Mouse (Mus musculus) heart, embryonic 16.5 days (tissue): ENCODE data around the gene Kcnh1. TPM values are rescaled to one million over a fixed set of nuclear protein-coding genes. Genes with fewer than 3 reads are reported as not detected.

ENCODE experiments used
- ATAC-seq: fragments of 200-750 bp; cut with Nextera tagmentation; replicated peaks from 2 replicates; pipeline ENCODE4 v1.8.0; 2017; ENCODE audit warnings: moderate number of reproducible peaks; ENCODE audit not compliant: insufficient read depth, low FRiP score; ENCODE audit errors: extremely low read depth
- H3K27ac ChIP-seq: fragments of 300-500 bp; sonication (generic); 2 replicates; pipeline ENCODE4 v1.5.1; 2014; ENCODE audit warnings: mild to moderate bottlenecking, low read length, control low read depth, moderate library complexity
- H3K27me3 ChIP-seq: fragments of 300-500 bp; sonication (generic); 2 replicates; pipeline ENCODE4 v1.6.1; 2014; ENCODE audit warnings: low read length, mixed read lengths; ENCODE audit not compliant: control insufficient read depth, insufficient read depth
- H3K36me3 ChIP-seq: fragments of 300-500 bp; sonication (generic); 2 replicates; pipeline ENCODE4 v1.6.1; 2014; ENCODE audit not compliant: control insufficient read depth, insufficient read depth
- H3K4me1 ChIP-seq: fragments of 300-500 bp; sonication (generic); 2 replicates; pipeline ENCODE4 v1.6.1; 2014; ENCODE audit warnings: low read length, mixed read lengths; ENCODE audit not compliant: control insufficient read depth, insufficient read depth
- H3K4me2 ChIP-seq: fragments of 300-500 bp; sonication (generic); 2 replicates; pipeline ENCODE4 v1.6.1; 2014; ENCODE audit warnings: low read depth, mild to moderate bottlenecking, control low read depth, low read length
- H3K4me3 ChIP-seq: fragments of 300-500 bp; sonication (generic); 2 replicates; pipeline ENCODE4 v1.5.1; 2014; ENCODE audit warnings: mild to moderate bottlenecking, control low read depth, low read length
- H3K9ac ChIP-seq: fragments of 300-500 bp; sonication (generic); 2 replicates; pipeline ENCODE4 v1.6.1; 2014; ENCODE audit warnings: low read length, control low read depth
- H3K9me3 ChIP-seq: fragments of 300-500 bp; sonication (generic); replicated peaks from 2 replicates; pipeline ENCODE4 v1.6.1; 2016; ENCODE audit warnings: low read length; ENCODE audit not compliant: control insufficient read depth
- WGBS: fragments of 180-500 bp; shearing (Covaris S2); extraction: QIAGEN DNeasy Blood & Tissue Kit; methylation state at CpG from one replicate; pipeline ENCODE4 v1.1.7; 2014; 5-methylcytosine and 5-hydroxymethylcytosine counted together
- polyA plus RNA-seq: library from polyadenylated mRNA; unstranded; fragments of >200 nt; fragmentation: Nextera tagmentation; extraction: Ambion mirVana; gene quantifications from 2 replicates; pipeline ENCODE4 v1.2.1, GENCODE M21; 2015

The Kcnh1 gene
- polyA plus RNA-seq, 1 experiment from 2014 or later: 0.32 TPM

- no peaks in the 10 kb centered on the region for H3K4me1 ChIP-seq
- no peaks in the 10 kb centered on the region for H3K36me3 ChIP-seq
- no peak overlapping the region for H3K27ac ChIP-seq
- H3K4me2 ChIP-seq: no peak overlapping the region
- whole genome bisulfite sequencing: 76% methylated on average over 3 of the region's 3 CpGs
- no peaks in the 10 kb centered on the region for H3K27me3 ChIP-seq
- ATAC-seq: no peak
- H3K4me3 ChIP-seq: no peak overlapping the region
- H3K9me3 ChIP-seq: no peaks in the 10 kb centered on the region; the same call in 1 of the 2 replicates
- no peak overlapping the region for H3K9ac ChIP-seq
These were observed 165.7 kb downstream of the Kcnh1 start for GRCm38 (mm10) chr1:192356231-192356630.

- WGBS: 68% methylated on average over 2 of the region's 2 CpGs
These were observed 168.6 kb downstream of the Kcnh1 start for GRCm38 (mm10) chr1:192359212-192359611.

GRCm38 (mm10) chr1:192368336-192368735 is 177.8 kb downstream of the Kcnh1 start:
- 66% methylated on average over 5 of the region's 5 CpGs for WGBS
- Histone ChIP-seq H3K27me3 (no peaks in the 10 kb centered on the region), H3K36me3 (no peaks in the 10 kb centered on the region), H3K27ac (no peak overlapping the region), H3K4me2 (no peak overlapping the region), H3K9me3 (no peaks in the 10 kb centered on the region), H3K9ac (no peak overlapping the region), H3K4me1 (no peaks in the 10 kb centered on the region), H3K4me3 (no peak overlapping the region)
- no peak for ATAC-seq

More at GRCm38 (mm10) chr1:192359212-192359611, 168.6 kb downstream of the Kcnh1 start:
- no peak overlapping the region for H3K4me2 ChIP-seq
- H3K4me3 ChIP-seq: no peak overlapping the region
- H3K27ac ChIP-seq: no peak overlapping the region
- H3K36me3 ChIP-seq: no peaks in the 10 kb centered on the region
- no peaks in the 10 kb centered on the region for H3K27me3 ChIP-seq
- H3K9me3 ChIP-seq: no peaks in the 10 kb centered on the region; the same call in 1 of the 2 replicates
- no peak overlapping the region for H3K9ac ChIP-seq
- no peaks in the 10 kb centered on the region for H3K4me1 ChIP-seq
- no peak for ATAC-seq

- H3K27me3 ChIP-seq: no peaks in the 10 kb centered on the region
- 82% methylated on average over 4 of the region's 4 CpGs for WGBS
- no peaks in the 10 kb centered on the region for H3K36me3 ChIP-seq
- no peaks in the 10 kb centered on the region for H3K4me1 ChIP-seq
- no peak overlapping the region for H3K4me3 ChIP-seq
- no peak overlapping the region for H3K4me2 ChIP-seq
- no peak for ATAC-seq
- H3K9ac ChIP-seq: no peak overlapping the region
- no peak overlapping the region for H3K27ac ChIP-seq
- H3K9me3 ChIP-seq: no peaks in the 10 kb centered on the region
These were observed 181.5 kb downstream of the Kcnh1 start for GRCm38 (mm10) chr1:192371943-192372614.

- H3K9me3 ChIP-seq: 0 out of 2 replicates have a peak, but pooled peaks cover 2% of the 10 kb centered on the region
- ATAC-seq: no peak
- H3K36me3 ChIP-seq: no peaks in the 10 kb centered on the region
- no peak overlapping the region for H3K4me3 ChIP-seq
- no peak overlapping the region for H3K9ac ChIP-seq
- no peak overlapping the region for H3K27ac ChIP-seq
- H3K4me2 ChIP-seq: no peak overlapping the region
- 80% methylated on average over 4 of the region's 4 CpGs for WGBS
- no peaks in the 10 kb centered on the region for H3K4me1 ChIP-seq
- no peaks in the 10 kb centered on the region for H3K27me3 ChIP-seq
These were observed 188.0 kb downstream of the Kcnh1 start for GRCm38 (mm10) chr1:192378546-192379075.

GRCm38 (mm10) chr1:192380596-192381041 is 190.0 kb downstream of the Kcnh1 start:
- Histone ChIP-seq H3K27ac (no peak overlapping the region), H3K9ac (no peak overlapping the region), H3K9me3 (0 out of 2 replicates have a peak, but pooled peaks cover 2% of the 10 kb centered on the region), H3K4me3 (no peak overlapping the region), H3K27me3 (no peaks in the 10 kb centered on the region), H3K36me3 (no peaks in the 10 kb centered on the region), H3K4me1 (no peaks in the 10 kb centered on the region), H3K4me2 (no peak overlapping the region)
- ATAC-seq: no peak
- 63% methylated on average over 5 of the region's 5 CpGs for WGBS

- no peak overlapping the region for H3K4me3 ChIP-seq
- H3K9me3 ChIP-seq: no peaks in the 10 kb centered on the region
- H3K27me3 ChIP-seq: no peaks in the 10 kb centered on the region
- H3K27ac ChIP-seq: no peak overlapping the region
- no peak overlapping the region for H3K4me2 ChIP-seq
- no peaks in the 10 kb centered on the region for H3K36me3 ChIP-seq
- H3K4me1 ChIP-seq: no peaks in the 10 kb centered on the region
- ATAC-seq: no peak
- H3K9ac ChIP-seq: no peak overlapping the region
These were observed 197.1 kb downstream of the Kcnh1 start for GRCm38 (mm10) chr1:192387624-192388023.

GRCm38 (mm10) chr1:192391041-192391440 is 200.5 kb downstream of the Kcnh1 start:
- Histone ChIP-seq H3K4me3 (no peak overlapping the region), H3K27me3 (no peaks in the 10 kb centered on the region), H3K27ac (no peak overlapping the region), H3K36me3 (no peaks in the 10 kb centered on the region), H3K4me1 (no peaks in the 10 kb centered on the region), H3K9me3 (no peaks in the 10 kb centered on the region), H3K4me2 (no peak overlapping the region), H3K9ac (no peak overlapping the region)
- 61% methylated on average over 7 of the region's 7 CpGs for WGBS
- ATAC-seq: no peak

GRCm38 (mm10) chr1:192392232-192392631 is 201.7 kb downstream of the Kcnh1 start:
- 68% methylated on average over 2 of the region's 2 CpGs for WGBS
- ATAC-seq: no peak
- Histone ChIP-seq H3K36me3 (no peaks in the 10 kb centered on the region), H3K4me2 (no peak overlapping the region), H3K27ac (no peak overlapping the region), H3K9me3 (no peaks in the 10 kb centered on the region), H3K4me1 (no peaks in the 10 kb centered on the region), H3K4me3 (no peak overlapping the region), H3K27me3 (no peaks in the 10 kb centered on the region), H3K9ac (no peak overlapping the region)
